7 mouse cellular contexts compared by ENCODE assay signal in the genomic region with DNA sequence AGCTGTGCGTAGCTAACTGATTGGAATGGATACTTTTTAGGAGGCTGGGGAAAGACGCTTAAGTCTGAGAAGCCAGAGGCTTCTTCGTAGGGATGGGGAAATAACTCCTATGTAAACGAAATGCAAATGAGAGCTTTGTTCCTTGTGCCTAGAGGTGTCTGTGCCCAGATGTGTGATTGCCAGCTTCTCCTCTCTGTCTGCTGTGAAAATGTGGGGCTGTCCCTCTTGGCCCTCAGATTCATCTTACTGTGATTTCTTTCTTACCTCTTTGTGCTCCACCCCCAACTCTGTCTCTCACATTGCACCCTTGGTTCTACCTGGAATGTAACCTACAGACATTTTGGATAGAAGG. TPM values are rescaled to one million over a fixed set of nuclear protein-coding genes. Genes with fewer than 3 reads are reported as not detected.
DNase-seq lines count a peak whose midpoint lies in the region; ATAC-seq and TF ChIP-seq lines count a peak whose summit lies in the region.

No protein-coding gene starts in this region.

- no peak for ATAC-seq in megakaryocyte, adult 5-6 weeks (ENCODE audit: poor library complexity, severe bottlenecking)
- ATAC-seq in forebrain, embryonic 14.5 days, result no peak
- no peak for ATAC-seq in liver, embryonic 11.5 days (replicated peaks; ENCODE audit: low FRiP score)
- no peak for ATAC-seq in stomach, postnatal 0 days (ENCODE audit: low FRiP score, low TSS enrichment)

- H3K36me3 ChIP-seq in megakaryocyte, embryonic 14.5 days (replicated peaks; ENCODE audit: low read length), result peaks cover 31% of the 10 kb centered on the region
- H3K36me3 ChIP-seq in forebrain, embryonic 14.5 days (ENCODE audit: control insufficient read depth, insufficient read depth, low read length), result peaks cover 6% of the 10 kb centered on the region
- H3K36me3 ChIP-seq in liver, embryonic 11.5 days (ENCODE audit: control insufficient read depth, insufficient read depth, low read length), result no peaks in the 10 kb centered on the region
- H3K36me3 ChIP-seq in stomach, postnatal 0 days (ENCODE audit: control insufficient read depth, insufficient read depth, low read length), result no peaks in the 10 kb centered on the region

- TF ChIP-seq CTCF in stomach, postnatal 0 days (IDR thresholded peaks at IDR 0.05; ENCODE audit: low read depth), result no peak

- peak overlapping the region; percentile 97 for H3K4me3 ChIP-seq in megakaryocyte, embryonic 14.5 days (replicated peaks)
- H3K4me3 ChIP-seq in forebrain, embryonic 14.5 days (ENCODE audit: low read depth, low read length), result no peak overlapping the region; the same call in 1 of the 2 replicates
- peak overlapping the region; percentile 64 for H3K4me3 ChIP-seq in liver, embryonic 11.5 days (ENCODE audit: low read depth, low read length)
- H3K4me3 ChIP-seq in stomach, postnatal 0 days (ENCODE audit: low read depth, low read length), result peak overlapping the region; percentile 76

- under 1% methylated on average over 4 of the region's 4 CpGs for WGBS in forebrain, embryonic 14.5 days
- WGBS in liver, embryonic 11.5 days, result 0% methylated on average over 4 of the region's 4 CpGs
- WGBS in stomach, postnatal 0 days, result 2% methylated on average over 4 of the region's 4 CpGs

- H3K9ac ChIP-seq in forebrain, embryonic 14.5 days (ENCODE audit: low read length), result peak overlapping the region; percentile 61; the same call in 1 of the 2 replicates
- peak overlapping the region; percentile 66; the same call in 1 of the 2 replicates for H3K9ac ChIP-seq in liver, embryonic 11.5 days (ENCODE audit: low read depth, low read length)
- no peak overlapping the region for H3K9ac ChIP-seq in stomach, postnatal 0 days (ENCODE audit: low read length)

- TF ChIP-seq EP300 in stomach, postnatal 0 days (optimal IDR thresholded peaks at IDR 0.05), result no peak

- no peaks in the 10 kb centered on the region for H3K9me3 ChIP-seq in megakaryocyte, embryonic 14.5 days
- H3K9me3 ChIP-seq in forebrain, embryonic 14.5 days (replicated peaks; ENCODE audit: control insufficient read depth, low read length), result no peaks in the 10 kb centered on the region
- no peaks in the 10 kb centered on the region for H3K9me3 ChIP-seq in liver, embryonic 11.5 days (ENCODE audit: control insufficient read depth, low read length)
- H3K9me3 ChIP-seq in stomach, postnatal 0 days (ENCODE audit: control insufficient read depth, low read length), result no peaks in the 10 kb centered on the region

- no peak overlapping the region for H3K27ac ChIP-seq in forebrain, embryonic 14.5 days (ENCODE audit: low read depth, low read length)
- H3K27ac ChIP-seq in liver, embryonic 11.5 days (ENCODE audit: low read depth, low read length), result no peak overlapping the region
- H3K27ac ChIP-seq in stomach, postnatal 0 days (replicated peaks), result 0 out of 2 replicates have a peak overlapping the region, but pooled peaks have one; percentile 97

- peak overlapping the region; percentile 99 for H3K4me2 ChIP-seq in forebrain, embryonic 14.5 days (ENCODE audit: low read length)
- H3K4me2 ChIP-seq in liver, embryonic 11.5 days, result peak overlapping the region; percentile 99
- H3K4me2 ChIP-seq in stomach, postnatal 0 days (replicated peaks; ENCODE audit: low read depth), result peak overlapping the region; percentile 99

- H3K4me1 ChIP-seq in megakaryocyte, embryonic 14.5 days, result peaks cover 24% of the 10 kb centered on the region
- H3K4me1 ChIP-seq in forebrain, embryonic 14.5 days (ENCODE audit: control insufficient read depth, insufficient read depth, low read length), result peaks cover 32% of the 10 kb centered on the region
- peaks cover 23% of the 10 kb centered on the region for H3K4me1 ChIP-seq in liver, embryonic 11.5 days (replicated peaks; ENCODE audit: control insufficient read depth, insufficient read depth, low read length)
- peaks cover 3% of the 10 kb centered on the region; the same call in 1 of the 2 replicates for H3K4me1 ChIP-seq in stomach, postnatal 0 days (replicated peaks; ENCODE audit: control insufficient read depth, insufficient read depth)

- no peak for DNase-seq in forebrain, embryonic 14.5 days (ENCODE audit: low spot score)
- DNase-seq in liver, embryonic 11.5 days (ENCODE audit: low spot score), result no peak
- no peak for DNase-seq in stomach, postnatal 0 days (ENCODE audit: low spot score)
- DNase-seq in frontal cortex, postnatal 25 days (ENCODE audit: low spot score in 2 of 2), result no peak
- no peak for DNase-seq in thymus, postnatal 36 days

- H3K27me3 ChIP-seq in megakaryocyte, embryonic 14.5 days (replicated peaks), result no peaks in the 10 kb centered on the region
- peaks cover 18% of the 10 kb centered on the region for H3K27me3 ChIP-seq in forebrain, embryonic 14.5 days (replicated peaks; ENCODE audit: control insufficient read depth, insufficient read depth, low read length)
- no peaks in the 10 kb centered on the region; the same call in 1 of the 2 replicates for H3K27me3 ChIP-seq in liver, embryonic 11.5 days (replicated peaks; ENCODE audit: control insufficient read depth, insufficient read depth, low read length)
- no peaks in the 10 kb centered on the region for H3K27me3 ChIP-seq in stomach, postnatal 0 days (ENCODE audit: control insufficient read depth, insufficient read depth, low read length)

RNA-seq across cellular contexts. Expression of a gene that starts 2.1 kb away (rescaled TPM):
- polyA plus RNA-seq in megakaryocyte, embryonic 14.5 days (2012; ENCODE audit: insufficient read depth, low replicate concordance), result 76.2 and 120 TPM in 2 replicates
- 38.9 and 41.1 TPM in 2 replicates for total RNA-seq in megakaryocyte, adult 5-6 weeks (2015)
- 63.8 and 71.3 TPM in 2 replicates for total RNA-seq in megakaryocyte, adult 5-6 weeks (2017)
- polyA plus RNA-seq in forebrain, embryonic 14.5 days (2014; fragmentation: Nextera tagmentation; extraction: Ambion mirVana), result 0.28 and 0.41 TPM in 2 replicates
- 1.5 and 2.1 TPM in 2 replicates for polyA plus RNA-seq in liver, embryonic 11.5 days (2014; fragmentation: Nextera tagmentation; extraction: Ambion mirVana)
- polyA plus RNA-seq in stomach, postnatal 0 days (2015; fragmentation: Nextera tagmentation; extraction: Ambion mirVana), result 7.9 and 9.1 TPM in 2 replicates

RNA-seq across cellular contexts. Expression of a gene that starts 6.0 kb away (rescaled TPM):
- polyA plus RNA-seq in megakaryocyte, embryonic 14.5 days (2012; ENCODE audit: insufficient read depth, low replicate concordance), result 0.31 and 0.95 TPM in 2 replicates
- total RNA-seq in megakaryocyte, adult 5-6 weeks (2015), result 1.6 and 2.3 TPM in 2 replicates
- total RNA-seq in megakaryocyte, adult 5-6 weeks (2017), result 0.37 and 0.44 TPM in 2 replicates
- polyA plus RNA-seq in forebrain, embryonic 14.5 days (2014; fragmentation: Nextera tagmentation; extraction: Ambion mirVana), result not detected in 2 replicates
- not detected in 2 replicates for polyA plus RNA-seq in liver, embryonic 11.5 days (2014; fragmentation: Nextera tagmentation; extraction: Ambion mirVana)
- polyA plus RNA-seq in stomach, postnatal 0 days (2015; fragmentation: Nextera tagmentation; extraction: Ambion mirVana), result not detected in 2 replicates

RNA-seq across cellular contexts. Expression of a gene that starts 15.0 kb away (rescaled TPM):
- 23.1 and 23.4 TPM in 2 replicates for polyA plus RNA-seq in megakaryocyte, embryonic 14.5 days (2012; ENCODE audit: insufficient read depth, low replicate concordance)
- 9.7 and 11.6 TPM in 2 replicates for total RNA-seq in megakaryocyte, adult 5-6 weeks (2015)
- 10.8 and 11.8 TPM in 2 replicates for total RNA-seq in megakaryocyte, adult 5-6 weeks (2017)
- polyA plus RNA-seq in forebrain, embryonic 14.5 days (2014; fragmentation: Nextera tagmentation; extraction: Ambion mirVana), result 34.9 and 41.0 TPM in 2 replicates
- 34.3 and 37.8 TPM in 2 replicates for polyA plus RNA-seq in liver, embryonic 11.5 days (2014; fragmentation: Nextera tagmentation; extraction: Ambion mirVana)
- polyA plus RNA-seq in stomach, postnatal 0 days (2015; fragmentation: Nextera tagmentation; extraction: Ambion mirVana), result 20.9 and 22.6 TPM in 2 replicates

RNA-seq across cellular contexts. Expression of a gene that starts 21.6 kb away (rescaled TPM):
- 16.4 and 53.9 TPM in 2 replicates for polyA plus RNA-seq in megakaryocyte, embryonic 14.5 days (2012; ENCODE audit: insufficient read depth, low replicate concordance)
- total RNA-seq in megakaryocyte, adult 5-6 weeks (2015), result 157 and 174 TPM in 2 replicates
- 126 and 134 TPM in 2 replicates for total RNA-seq in megakaryocyte, adult 5-6 weeks (2017)
- polyA plus RNA-seq in forebrain, embryonic 14.5 days (2014; fragmentation: Nextera tagmentation; extraction: Ambion mirVana), result 200 and 269 TPM in 2 replicates
- polyA plus RNA-seq in liver, embryonic 11.5 days (2014; fragmentation: Nextera tagmentation; extraction: Ambion mirVana), result 498 and 502 TPM in 2 replicates
- polyA plus RNA-seq in stomach, postnatal 0 days (2015; fragmentation: Nextera tagmentation; extraction: Ambion mirVana), result 158 and 179 TPM in 2 replicates

RNA-seq across cellular contexts. Expression of a gene that starts 21.6 kb away (rescaled TPM):
- polyA plus RNA-seq in megakaryocyte, embryonic 14.5 days (2012; ENCODE audit: insufficient read depth, low replicate concordance), result 22.7 and 67.6 TPM in 2 replicates
- 42.9 and 51.6 TPM in 2 replicates for total RNA-seq in megakaryocyte, adult 5-6 weeks (2015)
- total RNA-seq in megakaryocyte, adult 5-6 weeks (2017), result 52.4 and 55.1 TPM in 2 replicates
- 9.9 and 11.8 TPM in 2 replicates for polyA plus RNA-seq in forebrain, embryonic 14.5 days (2014; fragmentation: Nextera tagmentation; extraction: Ambion mirVana)
- polyA plus RNA-seq in liver, embryonic 11.5 days (2014; fragmentation: Nextera tagmentation; extraction: Ambion mirVana), result 72.8 and 75.6 TPM in 2 replicates
- 42.6 and 49.0 TPM in 2 replicates for polyA plus RNA-seq in stomach, postnatal 0 days (2015; fragmentation: Nextera tagmentation; extraction: Ambion mirVana)
